ENCODE assay signal across 9 mouse cellular contexts in genomic region chr1:152955564-152956211, GRCm38 (mm10). TPM values are rescaled to one million over a fixed set of nuclear protein-coding genes. Genes with fewer than 3 reads are reported as not detected.
DNase-seq lines count a peak whose midpoint lies in the region; ATAC-seq lines count a peak whose summit lies in the region.
"Had no signal": no experiment of that assay in that cellular context is flagged by ENCODE, and none has a peak within 500 bp of the region (broad histone marks: within the 10 kb centered on the region; RNA-seq: fewer than 3 reads in every experiment).

No protein-coding gene starts in this region.

- no peak for DNase-seq in kidney, adult 11 months
- peak; percentile 45 for DNase-seq in brain, adult 2 months (ENCODE audit: low read depth, low spot score)
- peak; percentile 9 to 23 for DNase-seq in layer of hippocampus, postnatal 14 days (ENCODE audit: low spot score in 2 of 2)
- DNase-seq in adrenal gland, postnatal 36 days: no peak

- H3K9ac ChIP-seq in kidney, embryonic 16.5 days (replicated peaks; ENCODE audit: low read length): no peak overlapping the region
- no peak overlapping the region for H3K9ac ChIP-seq in embryonic facial prominence, embryonic 15.5 days
- H3K9ac ChIP-seq in midbrain, embryonic 16.5 days (ENCODE audit: low read depth, low read length): peak overlapping the region; percentile 83
- H3K9ac ChIP-seq: liver, embryonic 14.5 days had no signal

- no peak overlapping the region for H3K27ac ChIP-seq in kidney, embryonic 16.5 days (ENCODE audit: low read length)
- no peak overlapping the region for H3K27ac ChIP-seq in embryonic facial prominence, embryonic 15.5 days (replicated peaks)
- peak overlapping the region; percentile 94 for H3K27ac ChIP-seq in midbrain, embryonic 16.5 days (ENCODE audit: low read length)
- H3K27ac ChIP-seq: liver, embryonic 14.5 days had no signal

- peak; percentile 42; the same call in 1 of the 2 replicates for ATAC-seq in kidney, embryonic 16.5 days (ENCODE audit: low FRiP score, low TSS enrichment)
- ATAC-seq in embryonic facial prominence, embryonic 15.5 days (ENCODE audit: insufficient number of reproducible peaks, low FRiP score, low TSS enrichment, low read depth): 0 out of 2 replicates have a peak, but pooled peaks have one; percentile 11
- ATAC-seq in midbrain, embryonic 16.5 days: peak; percentile 37
- no peak for ATAC-seq in erythroid progenitor cell, adult 5-6 weeks (replicated peaks; ENCODE audit: low FRiP score, poor library complexity, severe bottlenecking)

- H3K4me1 ChIP-seq in kidney, embryonic 16.5 days (ENCODE audit: insufficient read depth, low read length): peaks cover 7% of the 10 kb centered on the region
- H3K4me1 ChIP-seq in embryonic facial prominence, embryonic 15.5 days: peaks cover 17% of the 10 kb centered on the region
- H3K4me1 ChIP-seq in midbrain, embryonic 16.5 days (ENCODE audit: control insufficient read depth, insufficient read depth, low read length): peaks cover 17% of the 10 kb centered on the region

- peak overlapping the region; percentile 38 for H3K4me3 ChIP-seq in kidney, embryonic 16.5 days (ENCODE audit: low read length)
- peak overlapping the region; percentile 39 for H3K4me3 ChIP-seq in embryonic facial prominence, embryonic 15.5 days (replicated peaks)
- peak overlapping the region; percentile 76 for H3K4me3 ChIP-seq in midbrain, embryonic 16.5 days (ENCODE audit: low read depth, low read length)

- no peaks in the 10 kb centered on the region for H3K36me3 ChIP-seq in kidney, embryonic 16.5 days (ENCODE audit: insufficient read depth, low read length)
- no peaks in the 10 kb centered on the region for H3K36me3 ChIP-seq in embryonic facial prominence, embryonic 15.5 days
- no peaks in the 10 kb centered on the region for H3K36me3 ChIP-seq in midbrain, embryonic 16.5 days (ENCODE audit: control insufficient read depth, insufficient read depth, low read length)

- peak overlapping the region; percentile 68 for H3K4me2 ChIP-seq in kidney, embryonic 16.5 days (replicated peaks; ENCODE audit: low read depth, low read length)
- peak overlapping the region; percentile 54 for H3K4me2 ChIP-seq in embryonic facial prominence, embryonic 15.5 days (replicated peaks)
- H3K4me2 ChIP-seq in midbrain, embryonic 16.5 days (ENCODE audit: low read length): peak overlapping the region; percentile 83

- peaks cover 37% of the 10 kb centered on the region for H3K27me3 ChIP-seq in kidney, embryonic 16.5 days (ENCODE audit: insufficient read depth, low read length)
- peaks cover 39% of the 10 kb centered on the region for H3K27me3 ChIP-seq in embryonic facial prominence, embryonic 15.5 days
- H3K27me3 ChIP-seq in midbrain, embryonic 16.5 days (ENCODE audit: control insufficient read depth, insufficient read depth, low read depth, low read length): no peaks in the 10 kb centered on the region

- no peaks in the 10 kb centered on the region for H3K9me3 ChIP-seq in kidney, embryonic 16.5 days (ENCODE audit: low read length)
- H3K9me3 ChIP-seq in embryonic facial prominence, embryonic 15.5 days (replicated peaks): no peaks in the 10 kb centered on the region
- H3K9me3 ChIP-seq in midbrain, embryonic 16.5 days (replicated peaks; ENCODE audit: control insufficient read depth, low read length, poor library complexity, severe bottlenecking): no peaks in the 10 kb centered on the region

- 1% methylated on average over 40 of the region's 40 CpGs for WGBS in kidney, embryonic 16.5 days
- WGBS in embryonic facial prominence, embryonic 15.5 days: under 1% methylated on average over 40 of the region's 40 CpGs
- WGBS in midbrain, embryonic 16.5 days: under 1% methylated on average over 40 of the region's 40 CpGs

RNA-seq across cellular contexts. Expression of gene Nmnat2, which starts 0.9 kb away (rescaled TPM):
- polyA plus RNA-seq in kidney, embryonic 16.5 days (2015; fragmentation: Nextera tagmentation; extraction: Ambion mirVana): 0.86 and 1.3 TPM in 2 replicates
- 2.5 and 2.8 TPM in 2 replicates for polyA plus RNA-seq in embryonic facial prominence, embryonic 15.5 days (2015; fragmentation: Nextera tagmentation; extraction: Ambion mirVana)
- total RNA-seq in layer of hippocampus, postnatal 14 days (2021): 100 to 1,000 TPM; 104 to 109 TPM
- polyA plus RNA-seq in midbrain, embryonic 16.5 days (2015; fragmentation: Nextera tagmentation; extraction: Ambion mirVana): 92.9 and 95.8 TPM in 2 replicates
- total RNA-seq in erythroid progenitor cell, adult 5-6 weeks (2015; ENCODE audit: low replicate concordance): not detected in 2 replicates
- total RNA-seq in erythroid progenitor cell, adult 5-6 weeks (2017; ENCODE audit: low replicate concordance): not detected in 2 replicates
- total RNA-seq in adrenal gland, postnatal 36 days (2021): 1 to 10 TPM in 1 of 2 experiments, under 1 TPM in 1; 0.93 to 1.2 TPM

RNA-seq across cellular contexts. Expression of gene Smg7, which starts 53.2 kb away (rescaled TPM):
- polyA plus RNA-seq in kidney, embryonic 16.5 days (2015; fragmentation: Nextera tagmentation; extraction: Ambion mirVana): 25.9 and 32.6 TPM in 2 replicates
- 27.0 and 27.6 TPM in 2 replicates for polyA plus RNA-seq in embryonic facial prominence, embryonic 15.5 days (2015; fragmentation: Nextera tagmentation; extraction: Ambion mirVana)
- 10 to 100 TPM; 78.9 to 80.4 TPM for total RNA-seq in layer of hippocampus, postnatal 14 days (2021)
- polyA plus RNA-seq in midbrain, embryonic 16.5 days (2015; fragmentation: Nextera tagmentation; extraction: Ambion mirVana): 32.1 and 33.9 TPM in 2 replicates
- total RNA-seq in erythroid progenitor cell, adult 5-6 weeks (2015; ENCODE audit: low replicate concordance): 81.3 and 93.3 TPM in 2 replicates
- total RNA-seq in erythroid progenitor cell, adult 5-6 weeks (2017; ENCODE audit: low replicate concordance): 21.0 and 33.1 TPM in 2 replicates
- 10 to 100 TPM; 55.2 to 69.1 TPM for total RNA-seq in adrenal gland, postnatal 36 days (2021)

Comparison
In these comparisons a context has a peak if more than half of its experiments do, and no peak if none do; other contexts are left out.
1. DNase-seq: peak in brain, adult 2 months (single experiment) and layer of hippocampus, postnatal 14 days (2 of 2); none in kidney, adult 11 months (single experiment) and adrenal gland, postnatal 36 days (0 of 2).
2. RNA of gene Nmnat2, which starts 0.9 kb away (total RNA-seq): 104 to 109 TPM in layer of hippocampus, postnatal 14 days; 0.93 to 1.2 TPM in adrenal gland, postnatal 36 days and not detected in erythroid progenitor cell, adult 5-6 weeks; every median in the first group is over 10 times any median in the second.
3. Peak in every context shown above with its lines, with median percentiles within 50 percentile points of each other: H3K4me2 ChIP-seq and H3K4me3 ChIP-seq.